Mouse (Mus musculus) skeletal muscle tissue, adult 2 months (tissue): ENCODE measurements at regions not wholly inside any gene's neighbourhood (a gene's known extent, or its start where the extent isn't known, plus 50 kb on each side); places are given as distances from the start of the nearest gene placed in this dataset.

ENCODE experiments used
- DNase-seq: peaks from one replicate; pipeline ENCODE4 v3.0.0-alpha.2; 2012; ENCODE audit warnings: low read depth, low spot score

GRCm38 (mm10) chrX:85329474-85330225, 80.2 kb downstream of the Fthl17a start:
- DNase-seq: no peak

- peak; percentile 25 for DNase-seq
These were observed 94.0 kb downstream of the Fthl17a start for GRCm38 (mm10) chrX:85343517-85343916.

GRCm38 (mm10) chrX:85375296-85375695, 125.8 kb downstream of the Fthl17a start:
- DNase-seq: no peak

- DNase-seq: no peak
These were observed 135.0 kb downstream of the Fthl17a start for GRCm38 (mm10) chrX:85384452-85384851.
